Mouse (Mus musculus): ENCODE measurements at regions not wholly inside any gene's neighbourhood (a gene's known extent, or its start where the extent isn't known, plus 50 kb on each side); places are given as distances from the start of the nearest gene placed in this dataset.

GRCm38 (mm10) chr14:89099296-89099695, 628.1 kb upstream of the Pcdh20 start:
- no peak for TF ChIP-seq CTCF (IDR thresholded peaks at IDR 0.05; ENCODE audit: low read depth, low read length)
- TF ChIP-seq POLR2A (IDR thresholded peaks at IDR 0.05; ENCODE audit: insufficient read depth, low read length): no peak
- no peak for TF ChIP-seq EP300 (IDR thresholded peaks at IDR 0.05; ENCODE audit: insufficient read depth, low read depth, low read length)

Data from ES-Bruce4 (cell line).